Mouse (Mus musculus) heart, adult 18-20 months (tissue): ENCODE results near the gene Rb1. TPM values are rescaled to one million over a fixed set of nuclear protein-coding genes. Genes with fewer than 3 reads are reported as not detected.

ENCODE experiments used
- DNase-seq, 2 experiments: peaks; one replicate each; pipeline ENCODE4 v3.0.0; 2021 to 2022; ENCODE audit warnings: mixed read lengths in 1 of 2
- total RNA-seq, 2 experiments: library from RNA; stranded (reverse); gene quantifications; 2 replicates each; pipeline ENCODE4 v1.2.3; 2021

The Rb1 gene
- total RNA-seq, 2 experiments from 2014 or later = 17.9 to 23.6 TPM

- no peak for DNase-seq
Observed at GRCm38 (mm10) chr14:73210196-73210595, 115.4 kb downstream of the Rb1 start.

GRCm38 (mm10) chr14:73209262-73209661 is 116.4 kb downstream of the Rb1 start:
- peak; percentile 62 to 63 for DNase-seq

GRCm38 (mm10) chr14:73204016-73204415 is 121.6 kb downstream of the Rb1 start:
- DNase-seq = no peak

- no peak for DNase-seq
Observed at GRCm38 (mm10) chr14:73201447-73201846, 124.2 kb downstream of the Rb1 start.

- DNase-seq = no peak
Observed at GRCm38 (mm10) chr14:73199058-73199457, 126.6 kb downstream of the Rb1 start.

GRCm38 (mm10) chr14:73186875-73187274 is 138.7 kb downstream of the Rb1 start:
- no peak for DNase-seq

- DNase-seq = no peak
Observed at GRCm38 (mm10) chr14:73181144-73181543, 144.5 kb downstream of the Rb1 start.

GRCm38 (mm10) chr14:73180671-73181070 is 145.0 kb downstream of the Rb1 start:
- peak in 1 of 2 experiments; percentile 13 for DNase-seq

- DNase-seq = peak in 1 of 2 experiments; percentile 56
Observed at GRCm38 (mm10) chr14:73179221-73179681, 146.4 kb downstream of the Rb1 start.

GRCm38 (mm10) chr14:73177961-73178360 is 147.7 kb downstream of the Rb1 start:
- DNase-seq = no peak

GRCm38 (mm10) chr14:73176266-73176665 is 149.4 kb downstream of the Rb1 start:
- DNase-seq = peak; percentile 40 to 50

GRCm38 (mm10) chr14:73175814-73176213 is 149.8 kb downstream of the Rb1 start:
- DNase-seq = peak in 1 of 2 experiments; percentile 22

- DNase-seq = no peak
Observed at GRCm38 (mm10) chr14:73175031-73175430, 150.6 kb downstream of the Rb1 start.

GRCm38 (mm10) chr14:73174091-73174995 is 151.3 kb downstream of the Rb1 start:
- no peak for DNase-seq

GRCm38 (mm10) chr14:73173662-73174061 is 152.0 kb downstream of the Rb1 start:
- DNase-seq = no peak

GRCm38 (mm10) chr14:73172196-73173011 is 153.2 kb downstream of the Rb1 start:
- DNase-seq = peak; percentile 10 to 62

- peak in 1 of 2 experiments; percentile 3 for DNase-seq
Observed at GRCm38 (mm10) chr14:73169926-73170844, 155.4 kb downstream of the Rb1 start.

GRCm38 (mm10) chr14:73168605-73169004 is 157.0 kb downstream of the Rb1 start:
- peak in 1 of 2 experiments; percentile 1 for DNase-seq

GRCm38 (mm10) chr14:73165136-73165535 is 160.5 kb downstream of the Rb1 start:
- no peak for DNase-seq

- DNase-seq = no peak
Observed at GRCm38 (mm10) chr14:73163363-73163998, 162.1 kb downstream of the Rb1 start.

GRCm38 (mm10) chr14:73162192-73162800 is 163.3 kb downstream of the Rb1 start:
- DNase-seq = no peak
